Mouse (Mus musculus): ENCODE measurements around the gene Gdpgp1.

- TF ChIP-seq CTCF (IDR thresholded peaks at IDR 0.05; ENCODE audit: low read depth) (no peak), EP300 (IDR thresholded peaks at IDR 0.05; ENCODE audit: low read depth) (no peak)
These were observed 19.1 kb upstream of the Gdpgp1 start for GRCm38 (mm10) chr7:80213604-80214003.
